Mouse (Mus musculus): ENCODE results near the gene Rps6ka6. TPM values are rescaled to one million over a fixed set of nuclear protein-coding genes. Genes with fewer than 3 reads are reported as not detected.

Gene Rps6ka6
- polyA plus RNA-seq, 1 experiment, result 2.7 TPM

GRCm38 (mm10) chrX:111436571-111436970, 101.2 kb downstream of the Rps6ka6 start:
- no peak overlapping the region for H3K4me3 ChIP-seq (replicated peaks; ENCODE audit: insufficient read depth, low read depth, low read length)
- H3K27me3 ChIP-seq (ENCODE audit: control insufficient read depth, insufficient read depth, low read length), result no peaks in the 10 kb centered on the region
- no peak for DNase-seq
- H3K27ac ChIP-seq (ENCODE audit: insufficient read depth, low read length), result no peak overlapping the region
- H3K4me1 ChIP-seq (ENCODE audit: control insufficient read depth, insufficient read depth, low read length), result no peaks in the 10 kb centered on the region
- TF ChIP-seq CTCF (IDR thresholded peaks at IDR 0.05; ENCODE audit: borderline replicate concordance, insufficient read depth, low read depth, low read length) (no peak), POLR2A (IDR thresholded peaks at IDR 0.05; ENCODE audit: borderline replicate concordance, insufficient read depth, low read length) (no peak)

- 83% methylated on average over 4 of the region's 4 CpGs for WGBS
- TF ChIP-seq CTCF (IDR thresholded peaks at IDR 0.05; ENCODE audit: borderline replicate concordance, insufficient read depth, low read depth, low read length) (no peak), POLR2A (IDR thresholded peaks at IDR 0.05; ENCODE audit: borderline replicate concordance, insufficient read depth, low read length) (no peak)
Observed at GRCm38 (mm10) chrX:111414775-111415174, 123.0 kb downstream of the Rps6ka6 start.

GRCm38 (mm10) chrX:111404816-111405215, 132.9 kb downstream of the Rps6ka6 start:
- H3K4me3 ChIP-seq (replicated peaks; ENCODE audit: insufficient read depth, low read depth, low read length), result no peak overlapping the region
- H3K4me1 ChIP-seq (ENCODE audit: control insufficient read depth, insufficient read depth, low read length), result no peaks in the 10 kb centered on the region
- WGBS, result 98% methylated on average over 2 of the region's 2 CpGs
- no peak for TF ChIP-seq POLR2A (IDR thresholded peaks at IDR 0.05; ENCODE audit: borderline replicate concordance, insufficient read depth, low read length)
- TF ChIP-seq CTCF (IDR thresholded peaks at IDR 0.05; ENCODE audit: borderline replicate concordance, insufficient read depth, low read depth, low read length), result no peak
- no peak overlapping the region for H3K27ac ChIP-seq (ENCODE audit: insufficient read depth, low read length)
- no peak for DNase-seq
- H3K27me3 ChIP-seq (ENCODE audit: control insufficient read depth, insufficient read depth, low read length), result no peaks in the 10 kb centered on the region

More at GRCm38 (mm10) chrX:111414775-111415174, 123.0 kb downstream of the Rps6ka6 start:
- no peak for DNase-seq
- H3K27ac ChIP-seq (ENCODE audit: insufficient read depth, low read length), result no peak overlapping the region
- no peaks in the 10 kb centered on the region for H3K4me1 ChIP-seq (ENCODE audit: control insufficient read depth, insufficient read depth, low read length)
- no peaks in the 10 kb centered on the region for H3K27me3 ChIP-seq (ENCODE audit: control insufficient read depth, insufficient read depth, low read length)
- H3K4me3 ChIP-seq (replicated peaks; ENCODE audit: insufficient read depth, low read depth, low read length), result no peak overlapping the region

- TF ChIP-seq POLR2A (IDR thresholded peaks at IDR 0.05; ENCODE audit: borderline replicate concordance, insufficient read depth, low read length) (no peak), CTCF (IDR thresholded peaks at IDR 0.05; ENCODE audit: borderline replicate concordance, insufficient read depth, low read depth, low read length) (no peak)
- DNase-seq, result no peak
- 88% methylated on average over 5 of the region's 5 CpGs for WGBS
- no peak overlapping the region for H3K4me3 ChIP-seq (replicated peaks; ENCODE audit: insufficient read depth, low read depth, low read length)
- no peaks in the 10 kb centered on the region for H3K27me3 ChIP-seq (ENCODE audit: control insufficient read depth, insufficient read depth, low read length)
- H3K27ac ChIP-seq (ENCODE audit: insufficient read depth, low read length), result no peak overlapping the region
- H3K4me1 ChIP-seq (ENCODE audit: control insufficient read depth, insufficient read depth, low read length), result no peaks in the 10 kb centered on the region
Observed at GRCm38 (mm10) chrX:111377020-111377419, 160.7 kb downstream of the Rps6ka6 start.

DNA sequence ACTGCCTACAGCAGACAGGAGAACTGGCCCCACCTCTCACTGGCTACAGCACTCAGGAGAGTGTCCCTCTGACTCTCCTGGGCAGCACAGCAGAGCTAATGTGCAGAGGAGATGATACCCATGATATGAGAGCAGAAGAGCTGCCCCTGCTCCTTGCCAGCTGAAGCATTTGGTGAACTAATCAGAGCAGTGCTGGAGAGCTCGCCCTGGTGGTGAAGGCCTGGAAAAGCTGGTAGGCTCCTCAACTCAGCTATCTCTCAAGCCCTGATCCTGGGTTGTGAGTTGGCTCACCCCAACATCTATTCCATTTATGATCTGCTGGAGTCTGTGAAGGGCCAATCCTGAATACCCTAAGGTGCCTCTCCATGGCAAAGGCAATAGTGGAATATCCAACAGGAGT, 163.6 kb downstream of the Rps6ka6 start:
- no peak for TF ChIP-seq CTCF (IDR thresholded peaks at IDR 0.05; ENCODE audit: borderline replicate concordance, insufficient read depth, low read depth, low read length)
- TF ChIP-seq POLR2A (IDR thresholded peaks at IDR 0.05; ENCODE audit: borderline replicate concordance, insufficient read depth, low read length), result no peak
- no peak for DNase-seq
- H3K27ac ChIP-seq (ENCODE audit: insufficient read depth, low read length), result no peak overlapping the region
- H3K4me1 ChIP-seq (ENCODE audit: control insufficient read depth, insufficient read depth, low read length), result no peaks in the 10 kb centered on the region
- H3K4me3 ChIP-seq (replicated peaks; ENCODE audit: insufficient read depth, low read depth, low read length), result no peak overlapping the region
- WGBS, result 36% methylated on average over 1 of the region's 1 CpGs
- no peaks in the 10 kb centered on the region for H3K27me3 ChIP-seq (ENCODE audit: control insufficient read depth, insufficient read depth, low read length)

Other genes starting within 250 kb of the Rps6ka6 start
- gene Hdx, start 159.1 kb upstream of the Rps6ka6 start, polyA plus RNA-seq (2012; rRNA removed), result 4.2 and 4.6 TPM in 2 replicates